Mouse (Mus musculus) natural killer cell, adult 2 months (primary cell): ENCODE measurements around the gene Hist2h2ab.
"Not testable (repeated sequence)": the region's sequence is repeated elsewhere in the genome, so short reads cannot be mapped to it uniquely, and the experiment has no call there.

Experiments
- DNase-seq, 2 experiments: peaks; one replicate each; pipeline ENCODE4 v3.0.0; 2022; ENCODE audit warnings: low spot score in 2 of 2

Hist2h2ab gene

GRCm38 (mm10) chr3:96237904-96238511 lies 18.3 kb downstream of the Hist2h2ab start:
- DNase-seq, result no peak

- peak; percentile 44 to 56 for DNase-seq
These were observed 19.5 kb downstream of the Hist2h2ab start, which contains the start of gene Hist2h3c2 for GRCm38 (mm10) chr3:96238954-96239793. Gene Hist2h3c2 (minus strand): TSS chr3:96239127.

GRCm38 (mm10) chr3:96239949-96240798 lies 20.5 kb downstream of the Hist2h2ab start, which contains the start of gene Hist2h2aa2:
Gene Hist2h2aa2 (minus strand): TSS chr3:96240276.
- peak; percentile 93 to 94 for DNase-seq

- no peak for DNase-seq
These were observed 21.1 kb downstream of the Hist2h2ab start for GRCm38 (mm10) chr3:96240799-96241197.

DNA sequence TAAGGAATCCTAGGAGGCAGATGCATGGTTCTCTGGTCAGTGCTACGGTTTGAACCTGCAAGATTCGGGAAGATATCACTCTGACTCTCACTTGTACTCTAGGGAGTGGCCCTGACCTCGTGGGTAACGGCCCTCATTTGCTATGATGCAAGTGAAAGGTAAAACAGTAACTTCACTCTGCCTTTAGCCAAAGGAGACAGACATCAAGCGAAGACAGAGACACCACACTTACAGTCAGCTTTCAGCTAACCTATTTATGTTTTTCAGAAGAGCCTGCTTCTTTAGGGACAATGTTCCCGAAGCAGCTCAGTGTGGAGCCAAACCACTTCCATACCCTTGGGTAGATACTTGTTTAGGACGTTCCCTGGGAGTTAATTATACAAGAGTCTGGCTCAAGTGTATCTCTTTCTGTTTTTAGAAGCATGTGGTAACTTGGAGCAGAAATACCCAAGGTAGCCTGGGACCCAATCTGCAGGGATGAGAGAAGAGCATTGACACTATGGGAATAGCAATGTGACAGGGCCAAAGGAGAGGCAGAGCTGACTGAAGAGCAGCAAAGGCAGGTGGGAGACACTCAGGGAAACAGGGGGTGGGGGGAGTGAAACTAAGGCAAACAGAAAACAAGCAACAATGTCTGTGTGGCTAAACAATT lies 24.4 kb downstream of the Hist2h2ab start:
- no peak for DNase-seq

- DNase-seq, result peak; percentile 79 to 87
These were observed 25.6 kb downstream of the Hist2h2ab start, which contains the start of gene Hist2h2aa1 for GRCm38 (mm10) chr3:96245003-96245886. Gene Hist2h2aa1 (plus strand): TSS chr3:96245497.

DNA sequence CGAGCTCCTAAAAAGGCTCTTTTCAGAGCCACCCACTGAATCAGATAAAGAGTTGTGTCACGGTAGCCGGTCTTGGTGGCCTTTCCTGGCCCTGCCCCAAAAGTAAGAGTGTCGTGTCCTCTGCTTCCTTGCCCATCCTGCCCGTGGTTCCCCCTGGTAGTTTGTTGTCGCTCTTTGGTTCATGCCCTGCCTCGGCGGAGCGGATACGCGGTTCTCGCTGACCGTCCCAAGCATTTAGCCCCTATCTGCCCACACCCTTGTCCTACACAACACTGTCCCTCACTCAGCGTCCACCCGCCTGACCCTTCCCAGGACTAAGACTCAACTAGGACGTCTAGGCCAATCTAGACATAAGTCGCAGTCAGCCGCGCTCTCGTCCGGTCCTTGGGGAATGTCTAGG lies 26.4 kb downstream of the Hist2h2ab start:
- not testable (repeated sequence) for DNase-seq

DNA sequence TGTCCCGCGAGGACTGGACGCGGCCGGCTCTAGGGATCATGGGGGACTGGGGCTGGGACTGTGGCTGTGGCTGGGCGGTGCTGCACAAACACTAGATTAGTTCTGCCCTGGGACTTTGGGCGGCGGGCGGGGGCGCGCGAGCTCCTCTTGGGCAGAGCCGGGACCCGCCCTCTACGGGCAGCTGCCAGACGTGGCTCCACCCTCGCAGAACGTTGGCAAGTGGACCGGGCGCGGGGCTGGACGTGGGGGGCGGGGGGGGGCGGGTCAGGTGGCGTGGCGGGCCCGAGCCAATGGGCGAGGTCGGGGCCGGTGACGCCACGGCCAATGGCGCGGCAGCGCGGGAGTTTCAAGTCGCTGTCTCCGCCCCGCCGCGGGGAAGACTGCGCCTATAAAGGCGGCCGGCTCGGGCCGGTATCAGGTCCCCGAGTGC lies 26.8 kb downstream of the Hist2h2ab start, which contains the start of gene Hist2h3c1:
Hist2h3c1 (plus strand) TSS at position 259 of the 430 bp plus-strand sequence.
- not testable (repeated sequence) for DNase-seq

DNA sequence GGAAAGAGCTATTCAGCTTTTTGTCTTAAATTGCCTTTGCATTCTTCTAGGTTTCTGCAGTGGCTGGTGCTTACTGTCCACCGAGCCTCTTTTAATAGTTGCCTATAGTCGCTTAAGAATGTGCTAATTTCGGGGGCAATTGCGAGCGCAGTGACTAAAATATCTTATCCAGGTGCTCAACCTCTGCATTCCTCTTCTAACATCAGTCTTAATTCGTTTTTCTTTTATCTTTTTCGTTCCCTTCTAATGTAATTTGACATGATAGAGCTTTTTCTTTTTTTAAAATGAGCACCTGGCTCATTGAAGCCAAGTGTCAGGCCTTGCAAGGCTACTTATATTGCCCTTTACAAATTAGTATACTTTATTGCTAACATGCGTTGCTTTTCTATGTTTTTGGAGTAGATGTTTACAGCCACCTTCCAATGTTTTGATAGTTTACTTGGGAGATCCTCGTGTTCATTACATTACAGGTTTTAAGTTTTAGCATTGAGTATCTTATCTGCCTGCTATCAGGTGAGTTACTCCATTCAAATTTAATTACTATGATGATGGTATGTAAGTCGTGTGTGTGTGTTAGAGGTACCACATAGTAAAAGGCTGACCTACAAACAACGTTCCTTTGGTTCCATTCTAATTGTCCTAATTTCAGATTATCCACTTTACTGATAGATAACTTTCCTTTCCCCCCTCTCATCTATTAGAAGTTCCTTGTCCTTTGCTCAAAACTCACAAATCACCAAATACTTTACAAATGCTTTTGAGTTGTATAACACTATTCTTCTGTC lies 27.9 kb downstream of the Hist2h2ab start:
- no peak for DNase-seq

GRCm38 (mm10) chr3:96248141-96249033 lies 28.7 kb downstream of the Hist2h2ab start:
- DNase-seq, result no peak

DNA sequence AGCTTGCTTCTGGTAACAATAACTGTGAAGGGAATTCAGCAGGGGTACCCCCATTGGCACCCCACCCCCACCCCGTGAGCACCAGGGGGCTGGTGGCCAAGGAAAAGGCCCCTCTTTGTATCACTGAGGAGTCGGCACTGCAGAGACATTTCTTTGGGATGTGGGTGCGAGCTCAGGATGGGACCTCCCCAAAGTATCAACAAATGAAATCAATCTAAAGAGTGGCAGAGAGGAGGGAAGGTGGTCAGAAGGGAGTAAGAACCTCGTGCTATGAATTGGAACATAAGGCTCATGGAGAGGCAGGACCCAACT lies 29.3 kb downstream of the Hist2h2ab start:
- no peak for DNase-seq

DNA sequence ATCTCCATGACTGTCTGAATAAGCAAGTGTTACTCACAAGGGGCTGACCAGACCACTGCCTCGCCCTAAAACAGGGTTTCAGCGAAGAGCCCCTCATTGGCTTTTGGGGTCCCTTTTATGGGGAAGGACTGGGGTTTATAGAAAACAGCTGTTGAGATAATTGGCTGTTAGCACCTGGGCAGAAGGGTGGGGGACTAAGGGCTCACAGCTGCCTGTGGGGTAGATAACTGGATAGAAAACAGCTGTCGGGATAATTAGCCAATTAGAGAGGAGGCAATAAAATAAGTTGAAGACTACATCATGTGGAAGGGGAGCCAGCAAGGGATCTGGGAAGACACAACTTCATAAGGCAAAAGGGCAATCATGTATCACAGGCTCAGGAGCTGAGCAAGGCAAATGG lies 31.2 kb downstream of the Hist2h2ab start:
- DNase-seq, result no peak

- no peak for DNase-seq
These were observed 32.1 kb downstream of the Hist2h2ab start for GRCm38 (mm10) chr3:96251787-96252186.

- DNase-seq, result no peak
These were observed 35.2 kb downstream of the Hist2h2ab start for GRCm38 (mm10) chr3:96254683-96255355.

DNA sequence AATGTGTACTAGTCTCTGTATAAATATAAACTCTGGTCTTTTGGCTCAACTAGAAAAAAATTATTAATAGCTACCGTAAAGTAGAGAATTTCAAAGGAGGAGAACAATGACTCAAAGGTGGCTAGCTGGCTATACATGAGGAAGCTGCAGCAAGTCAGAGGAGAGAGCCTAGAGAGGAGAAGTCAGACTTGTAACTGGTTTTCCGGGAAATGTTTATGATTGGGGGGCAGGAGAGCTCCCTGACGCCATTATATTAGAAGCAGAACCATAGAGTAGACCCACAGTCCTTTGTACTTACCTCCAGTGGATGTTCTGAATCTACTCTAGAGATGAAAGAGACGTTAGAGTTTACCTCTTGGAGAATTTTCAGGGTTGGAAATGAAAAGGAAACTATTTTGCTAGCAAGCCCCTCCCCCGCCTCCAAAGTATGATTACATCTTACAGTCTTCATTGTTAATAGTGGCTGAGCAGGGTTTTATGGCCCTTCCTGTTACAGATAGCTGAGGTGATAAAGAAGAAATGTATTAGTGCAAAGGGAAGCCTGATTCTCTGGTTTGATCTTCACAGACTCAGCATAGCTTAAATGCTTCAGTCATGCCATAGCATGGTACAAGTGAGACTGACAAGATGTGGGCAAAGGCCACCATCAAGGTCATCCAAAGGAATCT lies 36.4 kb downstream of the Hist2h2ab start:
- DNase-seq, result no peak

DNA sequence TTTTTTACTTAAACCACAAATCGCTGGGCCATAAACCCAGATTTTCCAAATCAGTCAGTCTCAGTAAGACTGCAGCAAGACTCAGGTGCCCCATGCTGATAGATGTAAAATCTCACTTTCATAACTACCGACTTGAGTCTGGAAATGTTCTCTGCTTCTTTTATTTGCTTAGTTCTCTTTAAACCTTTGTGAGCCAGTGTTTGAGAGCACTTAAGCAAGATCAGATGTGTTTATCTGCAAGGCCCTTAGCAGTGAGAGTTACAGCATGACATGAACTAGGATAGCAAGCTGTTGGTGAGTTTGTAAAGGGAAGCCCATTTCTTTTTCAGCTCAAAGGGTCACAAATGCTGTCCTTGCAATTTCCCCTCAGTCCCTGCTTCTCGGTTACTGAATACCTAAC lies 37.5 kb downstream of the Hist2h2ab start:
- no peak for DNase-seq

- no peak for DNase-seq
These were observed 40.6 kb downstream of the Hist2h2ab start for GRCm38 (mm10) chr3:96260220-96260619.
